In the genomic region with DNA sequence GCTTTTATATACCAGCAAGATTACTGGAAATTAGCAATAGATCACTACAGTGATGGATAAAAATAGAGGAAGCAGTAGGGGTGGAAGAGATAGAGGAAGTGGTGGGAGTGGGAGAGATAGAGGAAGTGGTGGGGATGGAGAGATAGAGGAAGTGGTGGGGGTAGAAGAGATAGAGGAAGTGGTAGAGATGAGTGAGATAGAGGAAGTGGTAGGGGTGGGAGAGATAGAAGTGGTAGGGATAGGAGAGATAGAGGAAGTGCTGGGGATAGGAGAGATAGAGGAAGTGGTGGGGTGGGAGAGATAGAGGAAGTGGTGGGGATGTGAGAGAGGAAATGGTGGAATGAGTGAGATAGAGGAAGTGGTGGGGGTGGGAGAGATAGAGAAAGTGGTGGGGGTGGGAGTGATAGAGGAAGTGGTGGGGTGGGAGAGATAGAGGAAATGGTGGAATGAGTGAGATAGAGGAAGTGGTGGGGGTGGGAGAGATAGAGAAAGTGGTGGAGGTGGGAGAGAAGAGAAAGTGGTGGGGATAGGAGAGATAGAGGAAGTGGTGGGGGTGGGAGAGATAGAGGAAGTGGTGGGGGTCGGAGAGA, we compare ENCODE assay signal across 34 mouse cellular contexts. TPM values are rescaled to one million over a fixed set of nuclear protein-coding genes. Genes with fewer than 3 reads are reported as not detected.
A peak's percentile ranks its signal among the peaks of the same experiment; 100 is the strongest.
DNase-seq lines count a peak whose midpoint lies in the region; ATAC-seq and TF ChIP-seq lines count a peak whose summit lies in the region.
"Had no signal": no experiment of that assay in that cellular context is flagged by ENCODE, and none has a peak within 500 bp of the region (broad histone marks: within the 10 kb centered on the region; RNA-seq: fewer than 3 reads in every experiment).

No protein-coding gene starts in this region.

- DNase-seq in liver, postnatal 0 days, result no peak
- DNase-seq in liver, embryonic 11.5 days (ENCODE audit: low spot score), result no peak
- peak; percentile 5 for DNase-seq in c-Kit-positive CD71-negative TER-119-negative erythroid progenitor cells, embryonic 14.5 days (ENCODE audit: low read depth)
- DNase-seq in heart, postnatal 25 days (ENCODE audit: low spot score), result no peak
- DNase-seq in embryo, embryonic 10 days (ENCODE audit: low spot score), result no peak
- DNase-seq in ovary, postnatal 36 days (ENCODE audit: low spot score), result no peak
- no peak for DNase-seq in heart, adult 2 months
- DNase-seq: adrenal gland, postnatal 10 days; cerebellum, adult 11-12 months; cerebellum, postnatal 10 days; gastrocnemius, postnatal 10 days; heart, adult 11 months; heart, postnatal 10 days; kidney, adult 2 months; kidney, postnatal 36 days; left cerebral cortex, postnatal 4 days; lung, postnatal 4 days; midbrain, embryonic 14.5 days; right cerebral cortex, adult 18-20 months; spleen, adult 18-20 months; thymus, adult 18-20 months; thymus, postnatal 25 days had no signal

- no peaks in the 10 kb centered on the region for H3K79me2 ChIP-seq in heart, adult 2 months (replicated peaks; ENCODE audit: control insufficient read depth, insufficient read depth, low read length)

- H3K27me3 ChIP-seq in liver, postnatal 0 days (ENCODE audit: insufficient read depth, low read length), result no peaks in the 10 kb centered on the region
- H3K27me3 ChIP-seq in liver, embryonic 11.5 days (replicated peaks; ENCODE audit: control insufficient read depth, insufficient read depth, low read length), result no peaks in the 10 kb centered on the region
- no peaks in the 10 kb centered on the region for H3K27me3 ChIP-seq in heart, adult 2 months (ENCODE audit: control insufficient read depth, insufficient read depth, low read length)
- H3K27me3 ChIP-seq: embryonic facial prominence, embryonic 15.5 days; forebrain, embryonic 12.5 days; heart, embryonic 13.5 days; intestine, embryonic 15.5 days; limb, embryonic 15.5 days; liver, embryonic 15.5 days; neural tube, embryonic 15.5 days had no signal

- no peak overlapping the region for H3K27ac ChIP-seq in liver, postnatal 0 days (ENCODE audit: low read depth)
- no peak overlapping the region for H3K27ac ChIP-seq in liver, embryonic 11.5 days (ENCODE audit: low read depth, low read length)
- no peak overlapping the region for H3K27ac ChIP-seq in heart, adult 2 months
- H3K27ac ChIP-seq: embryonic facial prominence, embryonic 10.5 days; embryonic facial prominence, embryonic 15.5 days; forebrain, embryonic 12.5 days; heart, embryonic 13.5 days; intestine, embryonic 15.5 days; layer of hippocampus, adult 2 months; limb, embryonic 15.5 days; liver, embryonic 15.5 days; neural tube, embryonic 15.5 days; stomach, postnatal 0 days had no signal

- WGBS in liver, postnatal 0 days (ENCODE audit: insufficient replicate concordance), result 33% methylated on average over 1 of the region's 1 CpGs
- 56% methylated on average over 1 of the region's 1 CpGs for WGBS in liver, embryonic 11.5 days
- 50% methylated on average over 1 of the region's 1 CpGs for WGBS in heart, adult 2 months

- peak; percentile 35; the same call in 1 of the 2 replicates for ATAC-seq in liver, postnatal 0 days
- no peak for ATAC-seq in liver, embryonic 11.5 days (replicated peaks; ENCODE audit: low FRiP score)
- peak; percentile 89 for ATAC-seq in megakaryocyte, adult 5-6 weeks (ENCODE audit: poor library complexity, severe bottlenecking)
- ATAC-seq: hindbrain, embryonic 16.5 days; intestine, embryonic 15.5 days had no signal

- no peak for TF ChIP-seq CTCF in liver, postnatal 0 days (IDR thresholded peaks at IDR 0.05; ENCODE audit: low read depth)
- TF ChIP-seq CTCF in heart, adult 2 months (IDR thresholded peaks at IDR 0.05), result no peak

- no peak overlapping the region for H3K9ac ChIP-seq in liver, postnatal 0 days (replicated peaks)
- H3K9ac ChIP-seq in liver, embryonic 11.5 days (ENCODE audit: low read depth, low read length), result no peak overlapping the region
- H3K9ac ChIP-seq in heart, adult 2 months (ENCODE audit: low read depth, low read length), result no peak overlapping the region
- H3K9ac ChIP-seq: embryonic facial prominence, embryonic 15.5 days; forebrain, embryonic 12.5 days; heart, embryonic 13.5 days; intestine, embryonic 15.5 days; limb, embryonic 15.5 days; liver, embryonic 15.5 days; neural tube, embryonic 15.5 days had no signal

- no peak for TF ChIP-seq EP300 in liver, postnatal 0 days (IDR thresholded peaks at IDR 0.05; ENCODE audit: low read depth)
- TF ChIP-seq EP300 in heart, adult 2 months (IDR thresholded peaks at IDR 0.05; ENCODE audit: insufficient read depth, low read depth, low read length), result no peak

- no peaks in the 10 kb centered on the region for H3K4me1 ChIP-seq in liver, postnatal 0 days (ENCODE audit: insufficient read depth)
- H3K4me1 ChIP-seq in liver, embryonic 11.5 days (replicated peaks; ENCODE audit: control insufficient read depth, insufficient read depth, low read length), result no peaks in the 10 kb centered on the region
- no peaks in the 10 kb centered on the region for H3K4me1 ChIP-seq in heart, adult 2 months (ENCODE audit: control insufficient read depth, insufficient read depth, low read length)
- H3K4me1 ChIP-seq: embryonic facial prominence, embryonic 15.5 days; forebrain, embryonic 12.5 days; heart, embryonic 13.5 days; intestine, embryonic 15.5 days; limb, embryonic 15.5 days; liver, embryonic 15.5 days; neural tube, embryonic 15.5 days had no signal

- no peaks in the 10 kb centered on the region for H3K9me3 ChIP-seq in liver, postnatal 0 days (ENCODE audit: low read length)
- H3K9me3 ChIP-seq in liver, embryonic 11.5 days (ENCODE audit: control insufficient read depth, low read length), result no peaks in the 10 kb centered on the region
- H3K9me3 ChIP-seq: embryonic facial prominence, embryonic 10.5 days; embryonic facial prominence, embryonic 15.5 days; forebrain, embryonic 12.5 days; heart, embryonic 13.5 days; intestine, embryonic 15.5 days; limb, embryonic 15.5 days; liver, embryonic 15.5 days; neural tube, embryonic 15.5 days had no signal

- intact Hi-C loops in heart, postnatal 25 days (cut with DNase I), result no loop called here
- intact Hi-C loops in heart, adult 2 months (cut with DNase I), result no loop called here

- H3K4me3 ChIP-seq in liver, postnatal 0 days (ENCODE audit: low read depth, low read length), result no peak overlapping the region
- no peak overlapping the region for H3K4me3 ChIP-seq in liver, embryonic 11.5 days (ENCODE audit: low read depth, low read length)
- no peak overlapping the region for H3K4me3 ChIP-seq in heart, adult 2 months
- H3K4me3 ChIP-seq: embryonic facial prominence, embryonic 10.5 days; embryonic facial prominence, embryonic 15.5 days; forebrain, embryonic 12.5 days; heart, embryonic 13.5 days; intestine, embryonic 15.5 days; layer of hippocampus, adult 2 months; limb, embryonic 15.5 days; liver, embryonic 15.5 days; neural tube, embryonic 15.5 days had no signal

- no peak overlapping the region for H3K4me2 ChIP-seq in liver, postnatal 0 days (ENCODE audit: low read depth, low read length)
- H3K4me2 ChIP-seq in liver, embryonic 11.5 days, result no peak overlapping the region
- H3K4me2 ChIP-seq: embryonic facial prominence, embryonic 15.5 days; forebrain, embryonic 12.5 days; heart, embryonic 13.5 days; intestine, embryonic 15.5 days; limb, embryonic 15.5 days; liver, embryonic 15.5 days; neural tube, embryonic 15.5 days had no signal

- H3K36me3 ChIP-seq in liver, postnatal 0 days (replicated peaks; ENCODE audit: insufficient read depth, low read length), result no peaks in the 10 kb centered on the region
- H3K36me3 ChIP-seq in liver, embryonic 11.5 days (ENCODE audit: control insufficient read depth, insufficient read depth, low read length), result no peaks in the 10 kb centered on the region
- no peaks in the 10 kb centered on the region for H3K36me3 ChIP-seq in heart, adult 2 months (ENCODE audit: control insufficient read depth, insufficient read depth, low read length)
- H3K36me3 ChIP-seq: embryonic facial prominence, embryonic 10.5 days; embryonic facial prominence, embryonic 15.5 days; forebrain, embryonic 12.5 days; heart, embryonic 13.5 days; intestine, embryonic 15.5 days; limb, embryonic 15.5 days; liver, embryonic 15.5 days; neural tube, embryonic 15.5 days had no signal

- no peak for TF ChIP-seq POLR2A in heart, adult 2 months (IDR thresholded peaks at IDR 0.05; ENCODE audit: insufficient read depth, low read depth, low read length)

RNA-seq across cellular contexts. Expression of gene Cep295, which starts 37.9 kb away (rescaled TPM):
- polyA plus RNA-seq in liver, postnatal 0 days (2015; fragmentation: Nextera tagmentation; extraction: Ambion mirVana), result 4.5 and 4.8 TPM in 2 replicates
- 23.5 and 24.5 TPM in 2 replicates for polyA plus RNA-seq in liver, embryonic 11.5 days (2014; fragmentation: Nextera tagmentation; extraction: Ambion mirVana)
- 39.6 and 41.6 TPM in 2 replicates for total RNA-seq in megakaryocyte, adult 5-6 weeks (2015)
- total RNA-seq in megakaryocyte, adult 5-6 weeks (2017), result 27.8 and 37.2 TPM in 2 replicates
- total RNA-seq in heart, postnatal 25 days (2021), result 1 to 10 TPM; 5.6 to 7.2 TPM
- total RNA-seq in heart, adult 2 months (2021), result 1 to 10 TPM; 5.8 to 8.5 TPM
- polyA plus RNA-seq in heart, adult 2 months (2012; rRNA removed), result 3.0 and 4.1 TPM in 2 replicates
